Mouse (Mus musculus) heart, postnatal 25 days (tissue): Measurements from ENCODE around the gene Pwwp2b. TPM values are rescaled to one million over a fixed set of nuclear protein-coding genes. Genes with fewer than 3 reads are reported as not detected.

Source experiments
- DNase-seq: peaks from one replicate; pipeline ENCODE4 v3.0.0; 2022; ENCODE audit warnings: low spot score
- intact Hi-C: fragments of 180-260 bp; cut with DNase I; formaldehyde crosslinking; loops from one replicate; pipeline ENCODE4 v1.15.1; 2025
- total RNA-seq, 2 experiments: library from RNA; stranded (reverse); gene quantifications; 2 replicates each; pipeline ENCODE4 v1.2.3; 2021

Gene Pwwp2b
- total RNA-seq, 2 experiments from 2014 or later = 8.7 to 9.7 TPM

DNA sequence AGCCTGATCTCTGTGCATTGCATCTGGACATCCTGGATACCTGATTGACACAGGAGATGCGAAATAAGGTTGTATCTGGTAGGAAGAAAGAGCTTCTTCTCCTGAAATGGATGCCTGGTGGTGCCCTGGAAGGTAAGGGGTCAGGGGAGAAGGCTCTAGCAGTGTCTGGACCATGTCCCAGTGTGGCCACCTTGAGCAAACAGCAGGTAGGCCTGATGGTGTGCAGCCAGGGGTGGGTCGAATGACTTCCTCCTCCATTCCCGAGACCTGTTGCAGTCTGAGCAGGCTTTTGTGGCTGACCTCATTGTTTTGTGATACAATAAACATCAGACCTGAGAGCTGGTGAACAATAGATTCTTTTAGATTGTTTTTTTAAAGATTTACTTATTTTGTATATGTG lies 33.8 kb downstream of the Pwwp2b start:
- intact Hi-C loops = no loop called here
- no peak for DNase-seq

DNA sequence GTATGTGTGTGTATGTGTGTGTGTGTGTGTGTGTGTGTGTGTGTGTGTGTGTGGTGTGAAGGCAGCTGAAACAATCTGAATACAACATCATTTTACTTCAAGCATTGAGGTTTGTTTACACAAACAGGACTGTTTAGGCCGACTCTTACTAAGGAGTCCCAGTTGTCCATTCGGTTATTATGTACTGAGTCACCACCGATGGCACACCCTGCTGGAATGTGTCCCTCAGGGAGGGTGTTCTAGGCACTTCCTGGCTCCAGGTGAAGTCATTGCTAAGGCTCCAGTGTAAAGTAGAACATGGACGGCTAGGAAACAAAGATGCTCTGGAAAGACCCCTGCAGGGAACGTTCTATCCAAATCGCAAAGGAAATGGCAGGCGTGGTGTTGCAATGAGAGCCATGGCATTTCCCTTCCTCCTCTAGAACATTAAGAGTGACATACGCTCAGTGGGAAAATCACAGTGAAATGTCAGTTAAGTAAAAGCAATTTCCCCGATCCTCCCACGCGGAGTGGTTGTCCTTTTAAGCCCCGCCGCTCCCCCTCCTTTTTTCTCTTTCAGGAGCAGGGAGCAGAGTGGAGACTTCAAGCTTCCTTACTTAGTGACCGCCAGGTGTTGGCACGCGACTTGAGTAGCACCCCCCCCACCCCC lies 37.1 kb downstream of the Pwwp2b start:
- intact Hi-C loops = no loop called here
- no peak for DNase-seq

DNA sequence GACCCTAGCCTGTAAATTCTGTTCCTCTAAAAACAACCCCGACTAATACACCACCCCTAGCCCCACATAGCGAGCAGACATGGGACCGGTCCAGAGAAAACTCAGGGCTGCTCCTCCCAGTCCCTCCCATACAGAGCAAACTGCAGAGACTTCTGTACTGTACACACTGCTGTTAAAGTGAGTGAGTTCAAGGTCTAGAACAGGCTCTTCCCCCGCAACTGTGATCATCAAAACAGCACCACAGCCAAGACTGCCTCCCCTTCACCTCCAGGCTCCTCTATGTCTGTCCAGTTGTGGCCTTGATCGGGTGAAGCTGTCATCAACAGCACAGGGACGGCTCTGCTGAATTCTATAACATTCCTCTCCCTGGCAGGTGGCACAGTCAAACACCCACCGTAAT lies 40.3 kb downstream of the Pwwp2b start:
- DNase-seq = no peak
- intact Hi-C loops = no loop called here

DNA sequence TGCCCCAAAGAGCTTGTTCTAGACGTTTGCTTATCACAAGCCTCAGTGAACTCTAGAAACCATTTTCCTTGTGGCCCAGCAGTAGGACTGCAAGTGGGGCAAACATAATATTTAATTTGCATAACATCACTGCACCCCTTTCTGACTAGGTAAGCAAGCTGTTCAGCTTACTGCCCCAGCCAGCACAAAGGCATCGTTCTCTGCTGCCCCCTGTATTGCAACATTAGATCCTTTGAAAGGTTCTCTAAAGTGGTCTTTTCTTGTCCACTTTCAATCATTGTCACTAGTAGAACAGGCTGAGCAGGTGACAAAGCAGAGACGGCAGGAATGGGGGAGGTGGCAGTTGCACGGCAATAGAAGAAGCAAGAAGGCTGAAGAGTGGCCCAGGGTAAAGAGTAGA lies 45.1 kb downstream of the Pwwp2b start:
- intact Hi-C loops = no loop called here

DNA sequence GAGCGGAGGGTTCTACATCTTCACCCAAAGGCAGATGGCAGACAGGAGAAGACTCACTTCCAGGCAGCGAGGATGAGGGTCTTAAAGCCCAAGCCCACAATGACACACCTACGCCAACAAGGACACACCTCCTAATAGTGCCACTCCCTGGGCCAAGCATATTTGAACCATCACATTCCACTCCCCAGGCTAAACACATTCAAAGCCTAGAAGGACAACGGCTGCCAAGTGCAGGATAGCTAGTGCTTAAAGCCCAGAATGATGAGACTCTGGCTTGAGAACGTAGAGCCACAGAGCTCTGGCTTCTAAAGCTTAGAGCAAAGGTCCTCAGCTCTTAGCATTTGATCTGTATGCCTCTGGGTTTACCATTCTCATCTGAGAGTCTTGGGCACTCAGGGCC lies 45.8 kb downstream of the Pwwp2b start:
- no peak for DNase-seq
- intact Hi-C loops = no loop called here

More for the DNA sequence above, 45.1 kb downstream of the Pwwp2b start:
- DNase-seq = no peak

DNA sequence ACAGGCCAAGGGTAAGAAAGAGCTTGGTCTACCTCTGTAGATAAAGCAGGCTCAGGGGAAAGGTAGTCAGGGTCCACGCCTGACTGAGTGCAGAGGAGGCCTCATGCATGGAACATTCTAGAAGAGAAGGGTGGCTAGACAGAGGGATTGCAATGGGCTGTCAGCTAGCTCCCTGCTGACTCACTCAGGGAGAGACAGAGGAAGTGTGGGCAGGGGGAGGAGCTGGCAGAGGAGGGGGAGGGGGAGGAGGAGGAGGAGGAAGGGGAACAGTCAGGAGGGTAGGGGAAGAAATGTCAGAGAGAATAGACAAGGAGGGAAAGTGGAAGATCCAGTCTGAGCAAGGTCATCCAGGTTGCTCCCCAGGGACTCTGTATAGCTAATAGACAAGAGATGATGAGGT lies 47.4 kb downstream of the Pwwp2b start:
- no peak for DNase-seq

DNA sequence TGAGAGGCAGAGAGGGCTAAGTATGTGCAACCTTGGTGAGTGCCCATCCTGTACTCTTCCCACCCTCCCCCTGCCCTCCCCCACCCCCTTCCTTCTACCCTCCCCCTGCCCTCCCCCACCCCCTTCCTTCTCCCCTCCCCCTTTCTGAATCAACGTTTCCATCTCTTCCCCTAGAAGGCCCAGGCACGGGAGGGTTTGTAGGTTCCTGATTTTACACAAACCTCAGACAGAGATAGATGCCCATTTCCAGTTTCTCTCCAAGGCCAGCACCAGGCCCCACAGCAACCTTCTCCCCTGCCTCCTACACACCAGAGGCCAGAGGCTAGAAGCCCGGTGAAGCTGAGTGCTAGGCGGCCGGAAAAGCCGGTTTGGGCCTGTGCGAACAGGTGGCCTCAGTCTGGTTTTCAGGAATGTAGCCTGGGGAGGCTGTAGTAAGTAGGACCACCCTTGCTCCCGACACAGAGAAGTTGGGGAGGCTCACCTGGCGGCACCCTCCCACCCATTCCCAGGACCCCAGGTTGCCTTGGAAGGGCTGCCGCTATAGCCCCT lies 48.3 kb downstream of the Pwwp2b start:
- intact Hi-C loops = loop anchor here (5.0 kb wide), 1 partner anchor 174 kb away; no protein-coding TSS in a partner anchor
- DNase-seq = no peak

More for the DNA sequence above, 47.4 kb downstream of the Pwwp2b start:
- intact Hi-C loops = loop anchor here (5.0 kb wide), 1 partner anchor 173 kb away; no protein-coding TSS in a partner anchor

DNA sequence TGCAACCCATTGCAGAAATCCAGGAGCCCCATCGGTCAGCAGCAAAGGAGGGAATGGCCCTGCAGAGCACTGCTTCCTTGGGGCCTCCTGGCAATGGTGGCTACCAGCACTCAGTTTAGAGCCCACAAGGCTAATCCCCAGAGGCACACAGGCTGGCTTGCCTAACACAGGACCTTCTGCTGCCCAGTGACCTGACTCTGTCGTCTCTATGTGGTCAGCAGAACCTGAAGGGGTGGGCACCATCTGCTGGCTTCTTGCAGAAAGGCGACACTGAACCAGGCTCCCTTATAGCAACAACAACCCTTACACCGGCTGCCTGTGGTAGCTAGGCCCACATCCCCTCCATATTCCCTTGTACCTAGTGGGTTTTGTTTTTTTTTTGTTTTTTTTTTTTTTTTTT lies 50.2 kb downstream of the Pwwp2b start:
- intact Hi-C loops = loop anchor here (5.0 kb wide), 1 partner anchor 176 kb away; no protein-coding TSS in a partner anchor
- DNase-seq = no peak

DNA sequence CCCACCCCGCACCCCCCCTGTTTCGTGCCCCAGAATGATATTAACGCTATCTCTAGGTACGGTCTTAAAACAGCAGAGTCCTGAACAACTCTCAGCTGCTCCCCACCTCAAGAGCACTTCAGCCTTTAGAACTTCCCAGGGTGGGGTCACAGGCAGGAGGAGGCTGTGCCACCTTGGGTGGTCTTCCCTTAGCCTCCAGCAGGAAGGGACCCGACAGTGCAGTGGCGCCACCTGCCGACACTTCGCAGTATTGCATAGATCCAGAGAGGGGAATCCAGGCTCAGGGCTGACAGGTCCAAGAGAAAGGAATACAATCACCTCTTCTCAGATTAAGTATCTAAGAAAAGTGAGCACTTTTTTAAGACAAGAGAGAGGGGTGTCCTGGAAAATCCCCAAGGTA lies 51.1 kb downstream of the Pwwp2b start:
- intact Hi-C loops = loop anchor here (1.0 to 5.0 kb wide), 2 partner anchors 66 to 177 kb away; no protein-coding TSS in a partner anchor
- peak; percentile 55 for DNase-seq

DNA sequence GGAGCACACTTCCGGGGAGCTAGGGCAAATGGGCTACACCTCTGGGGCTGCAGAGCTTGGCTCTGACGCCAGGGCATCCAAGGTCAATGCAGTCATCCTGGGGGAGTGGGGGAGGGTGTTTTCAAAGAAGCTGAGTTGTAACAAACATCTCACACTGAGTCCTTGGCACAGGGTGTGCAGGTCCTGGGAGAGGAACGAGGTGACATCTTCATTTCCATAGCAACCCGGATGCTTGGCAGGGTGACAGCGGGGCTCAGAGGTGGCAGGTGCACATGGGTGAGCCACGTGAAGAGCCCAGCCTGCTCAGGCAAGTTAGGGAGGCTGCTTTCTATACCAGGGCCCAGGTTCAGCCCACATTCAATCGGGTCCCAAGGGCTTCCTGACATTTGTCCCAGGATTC lies 52.1 kb downstream of the Pwwp2b start:
- intact Hi-C loops = loop anchor here (5.0 kb wide), 1 partner anchor 282 kb away; the partner anchor contains the start of gene Nkx6-2
- no peak for DNase-seq

DNA sequence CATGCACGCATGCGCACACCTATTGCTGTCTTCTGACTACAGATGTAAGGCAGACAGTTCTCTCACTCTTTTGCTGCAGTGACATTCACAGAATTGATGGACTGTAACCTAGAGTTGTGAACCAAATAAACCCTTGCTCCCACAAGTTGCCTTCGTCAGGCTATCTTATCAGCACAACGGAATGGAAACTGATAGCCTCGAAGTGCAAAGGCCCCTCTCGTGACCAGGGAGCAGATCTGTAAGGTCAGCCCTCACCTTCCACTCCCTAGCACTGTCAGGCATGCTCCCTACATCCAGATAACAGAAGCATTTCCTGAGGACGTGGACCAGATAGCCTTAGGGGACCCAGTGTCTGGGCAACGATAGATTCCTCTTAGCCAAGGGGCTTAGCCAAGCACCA lies 53.2 kb downstream of the Pwwp2b start:
- intact Hi-C loops = loop anchor here (5.0 kb wide), 1 partner anchor 281 kb away; the partner anchor contains the start of gene Nkx6-2
- no peak for DNase-seq

DNA sequence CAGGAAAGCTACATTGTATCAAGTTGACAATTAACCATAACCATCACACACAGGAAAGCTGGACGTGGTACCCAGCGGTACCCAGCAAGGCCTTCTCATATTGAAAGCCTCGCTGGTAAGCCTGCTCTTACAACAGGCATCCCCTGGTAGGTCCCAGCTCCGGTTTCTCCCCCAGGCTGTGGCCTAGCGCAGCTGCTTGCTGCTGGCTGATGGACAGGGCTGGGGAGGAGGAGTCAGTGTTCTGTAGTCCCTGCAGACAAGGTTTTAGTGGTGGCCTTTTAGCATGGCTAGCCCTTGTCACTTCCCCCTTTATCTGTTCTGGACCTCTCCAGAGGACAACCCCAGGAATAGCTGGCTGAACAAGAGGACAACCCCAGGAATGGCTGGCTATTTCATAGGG lies 54.0 kb downstream of the Pwwp2b start:
- intact Hi-C loops = loop anchor here (5.0 kb wide), 1 partner anchor 280 kb away; the partner anchor contains the start of gene Nkx6-2
- DNase-seq = no peak

DNA sequence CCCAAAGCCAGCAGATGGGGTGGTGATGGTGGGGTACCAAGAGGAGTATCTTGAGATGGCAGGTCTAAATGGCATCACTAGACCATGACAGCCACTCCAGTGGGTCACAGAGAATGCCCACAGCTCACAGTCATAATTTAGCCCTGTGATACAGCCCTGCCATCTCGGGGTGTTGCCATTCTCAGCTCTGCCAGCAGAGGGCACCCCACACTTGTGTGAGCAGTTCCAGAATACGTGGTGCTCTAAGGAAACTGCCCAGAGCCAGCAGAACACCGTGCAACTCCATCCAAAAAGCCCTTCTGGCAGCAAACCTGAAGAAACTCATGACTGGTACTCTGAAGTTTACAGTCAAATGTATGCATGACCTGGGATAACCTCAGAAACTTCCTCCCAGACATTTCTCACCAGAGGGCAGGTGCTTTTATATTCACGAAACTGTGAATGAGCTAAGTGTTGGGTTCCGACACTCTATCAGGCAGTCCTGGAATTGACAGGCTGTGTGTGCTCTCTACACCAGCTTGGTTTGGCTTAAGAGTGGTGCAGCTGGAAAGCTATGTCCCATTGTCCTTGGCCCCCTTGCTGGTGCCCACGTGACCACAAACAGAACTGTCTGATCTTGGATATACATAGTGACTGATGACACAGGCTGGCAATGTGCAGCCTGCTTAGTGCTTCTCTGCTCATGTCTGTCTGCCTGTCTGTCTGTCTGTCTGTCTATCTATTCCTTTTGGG lies 55.2 kb downstream of the Pwwp2b start:
- intact Hi-C loops = loop anchor here (1.0 to 5.0 kb wide), 2 partner anchors 170 to 279 kb away; partner anchors contain the start of gene Nkx6-2
- DNase-seq = peak; percentile 68

DNA sequence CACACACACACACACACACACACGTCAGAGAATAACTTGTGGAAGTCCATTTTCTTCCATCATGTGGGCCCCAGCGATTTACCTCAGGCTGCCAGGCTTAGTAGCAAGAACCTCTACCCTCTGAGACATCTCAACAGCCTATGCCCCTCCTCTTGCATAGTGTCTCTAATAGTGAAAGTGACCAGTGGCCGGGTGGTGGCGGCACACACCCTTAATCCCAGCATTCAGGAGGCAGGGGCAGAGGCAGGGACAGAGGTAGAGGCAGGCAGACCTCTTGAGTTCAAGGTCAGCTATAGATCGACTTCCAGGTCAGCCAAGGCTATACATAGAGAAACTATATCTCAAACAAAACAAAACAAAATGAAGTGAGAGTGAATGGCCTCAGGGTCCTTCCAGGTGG lies 56.0 kb downstream of the Pwwp2b start:
- intact Hi-C loops = loop anchor here (5.0 kb wide), 1 partner anchor 278 kb away; the partner anchor contains the start of gene Nkx6-2
- no peak for DNase-seq

DNA sequence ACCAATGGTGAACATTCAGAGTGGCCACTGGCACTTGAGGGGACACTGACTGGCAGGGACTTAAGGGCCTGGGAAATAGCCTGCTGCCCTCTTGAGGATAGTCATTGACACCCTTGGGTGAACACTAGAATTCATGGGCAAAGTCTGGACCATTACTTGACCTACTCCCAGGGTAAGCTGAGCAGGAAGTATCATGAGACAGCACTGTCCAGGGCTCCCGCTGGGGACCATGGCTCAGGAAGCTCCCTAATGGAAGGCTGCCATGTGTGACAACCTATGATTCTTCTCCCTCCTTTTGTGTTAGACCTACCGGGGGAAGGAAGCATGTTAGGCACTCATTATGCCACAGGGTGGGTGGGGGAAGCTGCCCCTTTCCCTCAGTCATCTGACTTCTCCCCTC lies 58.8 kb downstream of the Pwwp2b start:
- intact Hi-C loops = no loop called here

DNA sequence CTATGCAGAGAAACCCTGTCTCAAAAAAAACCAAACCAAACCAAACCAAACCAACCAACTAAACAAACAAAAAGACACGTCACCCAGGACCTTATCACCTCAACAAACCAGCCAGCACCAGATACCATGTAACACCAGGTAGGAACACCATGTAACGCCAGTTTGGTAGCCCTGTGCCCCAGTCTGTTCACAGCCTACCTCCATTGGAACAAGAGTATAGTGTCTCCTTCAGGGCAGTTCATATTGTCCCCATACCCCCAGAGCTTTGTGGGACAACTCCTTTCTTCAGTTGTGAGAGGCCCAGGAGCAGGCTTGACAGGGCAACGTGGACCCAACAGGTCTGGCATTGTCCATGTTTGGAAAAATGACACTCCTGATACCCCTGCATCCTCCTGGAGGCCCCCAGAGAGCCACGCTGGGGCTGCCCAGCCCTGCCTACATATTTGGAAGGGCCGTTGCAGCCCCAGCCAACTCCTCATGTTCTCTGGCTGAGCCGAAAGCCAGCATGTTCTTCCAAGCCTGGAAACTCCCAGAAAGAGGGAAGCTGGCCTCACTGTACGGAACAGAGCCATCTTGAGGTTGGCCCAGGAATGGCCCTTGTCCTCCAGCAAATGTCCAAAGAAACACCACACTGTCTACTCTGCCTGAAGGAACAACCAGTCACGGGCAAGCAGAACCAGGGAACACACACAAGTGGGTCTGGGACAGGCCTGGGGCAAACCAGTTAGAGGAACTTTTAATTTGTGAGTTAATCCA lies 60.0 kb downstream of the Pwwp2b start:
- DNase-seq = peak; percentile 76
- intact Hi-C loops = loop anchor here (2.0 kb wide), 1 partner anchor 58 kb away; no protein-coding TSS in a partner anchor

More for the DNA sequence above, 58.8 kb downstream of the Pwwp2b start:
- no peak for DNase-seq

DNA sequence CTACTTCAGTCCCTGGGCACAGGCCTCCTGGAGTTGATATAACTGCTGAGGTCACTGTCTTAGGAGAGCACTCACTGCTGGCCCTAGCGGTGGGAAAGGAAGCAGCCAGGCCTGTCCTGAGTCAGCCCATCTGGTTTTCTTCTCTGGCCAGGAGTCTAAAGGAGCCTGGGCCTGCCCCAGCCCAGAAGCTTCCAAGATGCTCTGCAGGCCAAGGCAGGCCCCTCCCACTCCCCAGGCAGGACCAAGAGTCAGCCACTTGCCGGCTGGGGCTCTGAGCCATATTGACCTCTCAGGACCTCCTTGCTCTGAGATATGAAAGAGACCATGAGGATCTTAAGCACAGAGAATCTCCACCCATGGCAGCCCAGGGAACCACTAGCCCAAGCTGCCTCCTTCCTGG lies 60.8 kb downstream of the Pwwp2b start:
- intact Hi-C loops = loop anchor here (2.0 kb wide), 1 partner anchor 58 kb away; no protein-coding TSS in a partner anchor
- peak; percentile 90 for DNase-seq

DNA sequence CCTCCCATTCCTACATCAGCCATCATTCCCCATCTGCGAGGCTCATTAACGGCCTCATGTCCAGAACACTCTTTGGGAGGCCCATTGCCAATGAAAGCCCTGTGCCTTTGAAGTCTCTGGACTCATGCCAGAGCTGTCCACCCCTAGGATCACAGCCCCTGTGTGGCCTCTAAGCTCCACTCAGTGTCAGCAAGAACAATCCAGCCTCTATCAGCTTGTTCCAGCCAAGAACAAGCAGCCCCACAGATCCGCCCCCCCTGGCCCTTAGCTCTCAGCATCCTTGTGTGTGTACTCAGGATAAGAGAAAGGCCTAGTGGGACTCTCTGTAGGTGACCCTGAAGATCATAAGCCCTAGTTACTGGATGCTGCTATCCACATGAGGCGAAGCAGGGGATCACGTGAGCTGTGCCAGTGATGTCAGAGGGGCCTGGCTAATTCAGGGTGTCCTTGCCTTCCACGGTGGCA lies 62.2 kb downstream of the Pwwp2b start:
- intact Hi-C loops = no loop called here
- peak; percentile 28 for DNase-seq

DNA sequence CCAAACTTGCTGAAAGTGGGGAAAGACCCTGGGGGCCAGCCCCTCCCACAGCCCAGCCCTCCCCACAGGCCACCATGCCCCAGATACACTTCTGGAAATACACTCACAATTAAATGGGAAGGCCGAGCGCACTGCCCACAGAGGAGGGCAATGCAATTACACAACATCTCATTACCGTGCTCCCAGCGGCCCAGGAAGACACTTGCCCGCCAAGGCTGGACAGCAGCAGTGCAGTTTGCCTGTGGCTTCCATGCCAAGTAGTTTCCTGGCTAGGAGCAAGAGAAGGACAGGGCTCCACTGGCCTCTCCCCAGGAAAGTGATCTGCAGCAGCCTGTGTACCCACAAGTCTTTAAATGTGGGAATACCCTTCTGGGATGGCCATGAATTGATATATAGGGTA lies 64.4 kb downstream of the Pwwp2b start:
- DNase-seq = no peak
- intact Hi-C loops = no loop called here

DNA sequence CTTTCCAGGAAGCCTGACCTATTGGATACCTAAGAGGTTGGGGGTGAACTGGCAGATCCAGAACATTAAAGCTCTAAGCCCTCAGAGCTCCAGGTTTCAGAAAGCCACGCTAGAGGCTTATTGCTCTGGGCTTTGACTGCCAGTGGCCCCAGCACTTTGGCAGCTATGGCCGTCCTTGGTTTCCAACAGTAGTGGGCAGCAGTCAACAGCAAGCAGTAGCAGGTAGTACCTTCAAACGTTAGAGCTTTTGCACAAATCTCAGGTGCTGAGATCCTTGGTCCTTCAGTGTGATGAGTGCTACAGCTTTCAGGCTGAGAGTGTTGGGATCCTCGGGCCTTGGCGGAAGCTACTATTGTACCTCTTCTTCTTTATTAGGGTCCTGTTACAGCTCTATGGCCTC lies 65.1 kb downstream of the Pwwp2b start:
- intact Hi-C loops = no loop called here
- DNase-seq = no peak
